Mouse (Mus musculus): Measurements from ENCODE around the gene Olfr470.
A peak's percentile ranks its signal among the peaks of the same experiment; 100 is the strongest.
"Not testable (repeated sequence)": the region's sequence is repeated elsewhere in the genome, so short reads cannot be mapped to it uniquely, and the experiment has no call there.

Olfr470 gene

GRCm38 (mm10) chr7:107847390-107847789 lies at the start of gene Olfr470:
Gene Olfr470 (minus strand): TSS chr7:107847490.
- not testable (repeated sequence) for DNase-seq (ENCODE audit: inconsistent ontology term)

GRCm38 (mm10) chr7:107841719-107842118 lies 5.6 kb downstream of the Olfr470 start:
- DNase-seq (ENCODE audit: inconsistent ontology term), result peak; percentile 1

DNA sequence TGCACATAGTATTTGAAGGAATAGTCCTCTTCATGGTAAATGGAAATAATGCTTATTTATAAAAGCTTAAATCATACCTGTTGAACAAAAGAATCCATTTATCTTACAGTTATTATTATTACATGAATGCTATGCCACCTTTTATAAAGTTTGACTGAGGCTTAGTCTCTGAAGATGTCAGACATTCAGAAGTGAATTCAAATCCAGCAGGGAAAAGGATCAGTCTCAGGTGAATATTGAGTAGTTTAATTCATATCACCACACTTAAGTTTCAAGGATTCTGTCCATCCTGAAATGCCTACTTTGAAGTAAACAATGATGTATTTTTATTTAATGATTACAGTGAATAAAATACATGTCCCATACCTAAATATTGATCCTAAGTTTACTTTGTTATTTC lies 21.8 kb downstream of the Olfr470 start, which contains the start of gene Olfr469:
Olfr469 (minus strand) TSS at position 101 of the 400 bp plus-strand sequence.
- DNase-seq (ENCODE audit: inconsistent ontology term), result not testable (repeated sequence)

- DNase-seq (ENCODE audit: inconsistent ontology term), result not testable (repeated sequence)
These were observed 23.4 kb downstream of the Olfr470 start for GRCm38 (mm10) chr7:107823867-107824266.

DNA sequence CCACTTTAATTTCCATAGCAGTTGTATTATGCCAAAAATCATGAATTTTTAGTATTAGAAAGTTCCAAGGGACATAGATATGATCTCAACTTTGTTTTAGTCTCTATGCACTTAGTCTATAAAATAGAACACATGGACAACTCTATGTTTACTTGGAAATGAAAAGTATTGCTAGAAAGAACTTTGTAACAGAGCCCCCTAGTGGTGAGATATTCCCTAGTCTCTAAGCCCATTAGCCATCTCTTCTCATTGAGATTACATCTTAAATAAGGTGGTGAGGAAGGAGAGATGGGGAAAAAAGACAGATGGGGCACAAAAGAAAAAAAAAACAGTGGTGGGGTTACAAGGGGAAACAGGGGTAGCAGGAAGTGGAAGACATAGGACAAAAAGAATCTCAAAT lies 27.8 kb downstream of the Olfr470 start:
- DNase-seq (ENCODE audit: inconsistent ontology term), result no peak

DNA sequence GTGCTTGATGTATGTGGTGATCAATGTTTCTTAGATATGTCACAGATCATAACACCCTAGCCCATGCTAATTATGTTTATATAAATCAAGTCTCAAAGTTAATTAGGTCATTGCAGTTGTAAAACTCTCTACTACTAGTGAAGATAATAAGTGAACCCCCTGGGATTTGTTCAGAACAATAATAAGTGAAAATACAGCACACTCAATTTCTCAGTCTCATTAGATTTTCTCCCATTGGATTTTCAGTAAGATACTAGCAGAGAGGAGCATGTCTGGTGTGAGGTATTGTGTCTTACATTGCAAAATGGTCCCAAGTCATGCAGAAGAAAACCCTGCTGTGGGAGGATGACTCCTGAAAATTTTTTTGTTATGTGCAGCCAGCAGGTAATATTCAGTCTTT lies 35.3 kb downstream of the Olfr470 start, which contains the start of gene Olfr467:
Olfr467 (plus strand) TSS at position 301 of the 400 bp plus-strand sequence.
- no peak for DNase-seq (ENCODE audit: inconsistent ontology term)

- DNase-seq (ENCODE audit: inconsistent ontology term), result no peak
These were observed 45.2 kb downstream of the Olfr470 start for GRCm38 (mm10) chr7:107802138-107802537.

DNA sequence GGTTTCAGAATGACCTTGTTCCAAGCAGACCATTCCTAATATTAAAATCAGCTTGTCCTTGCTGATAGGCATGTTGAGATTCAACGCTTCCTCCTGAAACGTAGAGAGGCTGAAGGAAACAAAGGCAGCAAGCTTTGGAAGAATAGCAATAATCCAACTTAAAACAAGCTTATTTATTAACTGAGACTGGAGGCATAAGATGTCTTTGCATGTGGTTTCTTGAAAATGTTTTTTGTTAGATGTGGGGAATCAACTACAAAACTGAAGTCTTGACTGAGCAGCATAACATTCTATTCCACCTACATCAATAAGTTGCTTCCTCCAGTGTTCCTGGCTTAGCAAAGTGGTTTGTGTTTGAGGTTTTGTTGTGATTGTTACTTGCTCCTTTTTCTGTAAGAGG lies 46.2 kb downstream of the Olfr470 start, which contains the start of gene Ovch2:
Ovch2 (minus strand) TSS at position 101 of the 400 bp plus-strand sequence.
- DNase-seq (ENCODE audit: inconsistent ontology term), result no peak

DNA sequence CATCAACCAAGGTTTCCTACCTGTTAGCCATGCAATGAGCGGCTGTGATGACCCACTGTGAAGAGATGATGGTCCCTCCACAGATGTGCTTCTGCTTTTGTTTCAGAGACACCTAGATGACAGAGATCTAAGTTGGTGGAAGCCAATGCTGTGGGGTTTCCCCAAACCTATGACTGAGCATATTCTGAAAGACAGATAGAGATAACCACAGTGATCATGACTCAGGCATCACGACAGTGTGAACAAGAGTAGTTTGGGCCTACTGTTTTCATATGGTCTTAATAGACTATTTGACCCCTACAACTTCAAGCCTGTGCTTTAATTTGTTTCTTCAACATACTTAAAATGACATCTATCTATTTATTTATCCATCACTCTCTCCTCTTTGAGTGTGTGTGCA lies 50.8 kb downstream of the Olfr470 start:
- no peak for DNase-seq (ENCODE audit: inconsistent ontology term)

Measured in Muller cell, postnatal 12 days (primary cell).